Mouse (Mus musculus) MEL (cell line): ENCODE measurements around the gene Tbcd. TPM values are rescaled to one million over a fixed set of nuclear protein-coding genes. Genes with fewer than 3 reads are reported as not detected.

Experiments
- DNase-seq: peaks from one replicate; pipeline ENCODE4 v3.0.0; 2011; ENCODE audit warnings: low read depth, low spot score
- H3K27ac ChIP-seq: 2 replicates; pipeline ENCODE4 v1.5.1; 2012; ENCODE audit warnings: low read depth, mild to moderate bottlenecking, control low read depth, low read length, moderate library complexity; ENCODE audit not compliant: control insufficient read depth
- H3K27me3 ChIP-seq, 2 experiments: fragments of 150-350 bp in 1 of 2; sonication (generic) in 1 of 2; 2 replicates each; pipeline ENCODE4 v1.6.1; 2012; ENCODE audit warnings: low read length in 2 of 2, mild to moderate bottlenecking in 2 of 2, improper control_type of control experiment in 1 of 2, moderate library complexity in 1 of 2; ENCODE audit not compliant: insufficient read depth in 2 of 2, control insufficient read depth in 1 of 2
- H3K36me3 ChIP-seq, 2 experiments: 2 replicates each; pipeline ENCODE4 v1.6.1; 2012 to 2014; ENCODE audit warnings: low read length in 2 of 2, improper control_type of control experiment in 1 of 2, inconsistent platforms in 1 of 2, mild to moderate bottlenecking in 1 of 2; ENCODE audit not compliant: insufficient read depth in 2 of 2, control insufficient read depth in 1 of 2
- H3K4me1 ChIP-seq, 2 experiments: fragments of 150-350 bp in 1 of 2; sonication (generic) in 1 of 2; 2 replicates each; pipeline ENCODE4 v1.6.1; 2012; ENCODE audit warnings: low read length in 2 of 2, improper control_type of control experiment in 1 of 2, mild to moderate bottlenecking in 1 of 2; ENCODE audit not compliant: insufficient read depth in 2 of 2, control insufficient read depth in 1 of 2
- H3K4me3 ChIP-seq, 2 experiments: fragments of 150-350 bp in 1 of 2; sonication (generic) in 1 of 2; 2 replicates each; pipeline ENCODE4 v1.5.1; 2012; ENCODE audit warnings: low read depth in 2 of 2, low read length in 2 of 2, mild to moderate bottlenecking in 2 of 2, moderate library complexity in 2 of 2, control low read depth in 1 of 2, improper control_type of control experiment in 1 of 2; ENCODE audit not compliant: control insufficient read depth in 1 of 2, insufficient read depth in 1 of 2
- H3K79me2 ChIP-seq: 2 replicates; pipeline ENCODE4 v1.6.1; 2012; ENCODE audit warnings: mild to moderate bottlenecking, low read length, moderate library complexity; ENCODE audit not compliant: control insufficient read depth, poor library complexity, insufficient read depth
- H3K9ac ChIP-seq: 2 replicates; pipeline ENCODE4 v1.6.1; 2012; ENCODE audit warnings: low read depth, mild to moderate bottlenecking, control low read depth, low read length, moderate library complexity; ENCODE audit not compliant: control insufficient read depth, poor library complexity, severe bottlenecking
- H3K9me3 ChIP-seq: fragments of 150-350 bp; sonication (generic); replicated peaks from 2 replicates; pipeline ENCODE4 v1.6.1; 2012; ENCODE audit warnings: mild to moderate bottlenecking, low read length, improper control_type of control experiment, moderate library complexity; ENCODE audit not compliant: insufficient read depth
- BHLHE40 ChIP-seq: IDR thresholded peaks from 2 replicates; pipeline ENCODE4 v1.6.1; 2012; ENCODE audit warnings: low read depth, mild to moderate bottlenecking, inconsistent platforms, low read length, improper control_type of control experiment, borderline replicate concordance
- CHD1 ChIP-seq: IDR thresholded peaks from 2 replicates; pipeline ENCODE4 v1.6.1; 2012; ENCODE audit warnings: low read depth, mild to moderate bottlenecking, inconsistent platforms, low read length, improper control_type of control experiment
- CHD2 ChIP-seq: IDR thresholded peaks from 2 replicates; pipeline ENCODE4 v1.6.1; 2011; ENCODE audit warnings: low read length, improper control_type of control experiment
- E2F4 ChIP-seq: IDR thresholded peaks from 2 replicates; pipeline ENCODE4 v1.6.1; 2011; ENCODE audit warnings: low read depth, low read length, improper control_type of control experiment, borderline replicate concordance
- ELF1 ChIP-seq: IDR thresholded peaks from 2 replicates; pipeline ENCODE4 v1.6.1; 2014; ENCODE audit warnings: low read depth, mild to moderate bottlenecking, inconsistent platforms, low read length, improper control_type of control experiment, moderate library complexity
- ETS1 ChIP-seq: IDR thresholded peaks from 2 replicates; pipeline ENCODE4 v1.6.1; 2012; ENCODE audit warnings: low read depth, mild to moderate bottlenecking, inconsistent platforms, low read length, improper control_type of control experiment, moderate library complexity
- GABPA ChIP-seq: IDR thresholded peaks from 2 replicates; pipeline ENCODE4 v1.6.1; 2012; ENCODE audit warnings: low read depth, mild to moderate bottlenecking, inconsistent platforms, low read length, improper control_type of control experiment, moderate library complexity
- GATA1 ChIP-seq: IDR thresholded peaks from 2 replicates; pipeline ENCODE4 v1.6.1; 2011; ENCODE audit warnings: low read depth, low read length, improper control_type of control experiment
- HCFC1 ChIP-seq: IDR thresholded peaks from 2 replicates; pipeline ENCODE4 v1.6.1; 2012; ENCODE audit warnings: low read depth, mild to moderate bottlenecking, inconsistent platforms, low read length, improper control_type of control experiment, moderate library complexity
- JUND ChIP-seq: IDR thresholded peaks from 2 replicates; pipeline ENCODE4 v1.6.1; 2011; ENCODE audit warnings: low read depth, mild to moderate bottlenecking, improper control_type of control experiment, low read length
- MAFK ChIP-seq: IDR thresholded peaks from 2 replicates; pipeline ENCODE4 v1.6.1; 2011; ENCODE audit warnings: low read depth, mild to moderate bottlenecking, low read length, improper control_type of control experiment, borderline replicate concordance
- MAX ChIP-seq: IDR thresholded peaks from 2 replicates; pipeline ENCODE4 v1.6.1; 2011; ENCODE audit warnings: low read length, improper control_type of control experiment
- MAZ ChIP-seq: IDR thresholded peaks from 2 replicates; pipeline ENCODE4 v1.6.1; 2012; ENCODE audit warnings: low read depth, mild to moderate bottlenecking, inconsistent platforms, low read length, improper control_type of control experiment
- MEF2A ChIP-seq: IDR thresholded peaks from 2 replicates; pipeline ENCODE4 v1.6.1; 2014; ENCODE audit warnings: low read depth, mild to moderate bottlenecking, inconsistent platforms, low read length, improper control_type of control experiment; ENCODE audit not compliant: poor library complexity, insufficient replicate concordance, severe bottlenecking; ENCODE audit errors: extremely low read depth
- MXI1 ChIP-seq: IDR thresholded peaks from 2 replicates; pipeline ENCODE4 v1.6.1; 2011; ENCODE audit warnings: mild to moderate bottlenecking, low read depth, low read length, improper control_type of control experiment
- MYC ChIP-seq: IDR thresholded peaks from 2 replicates; pipeline ENCODE4 v1.6.1; 2011; ENCODE audit warnings: low read depth, mild to moderate bottlenecking, low read length, improper control_type of control experiment, moderate library complexity
- NELFE ChIP-seq: IDR thresholded peaks from 2 replicates; pipeline ENCODE4 v1.6.1; 2011; ENCODE audit warnings: low read depth, low read length, improper control_type of control experiment
- NRF1 ChIP-seq: IDR thresholded peaks from 2 replicates; pipeline ENCODE4 v1.6.1; 2014; ENCODE audit warnings: low read depth, mild to moderate bottlenecking, inconsistent platforms, low read length, improper control_type of control experiment, moderate library complexity; ENCODE audit not compliant: poor library complexity, insufficient read depth, severe bottlenecking
- POLR2A ChIP-seq, 2 experiments: IDR thresholded peaks; 2 replicates each; pipeline ENCODE4 v1.6.1; 2011 to 2012; ENCODE audit warnings: low read length in 2 of 2, mild to moderate bottlenecking in 2 of 2, control low read depth in 1 of 2, improper control_type of control experiment in 1 of 2, low read depth in 1 of 2, moderate library complexity in 1 of 2; ENCODE audit not compliant: control insufficient read depth in 1 of 2, insufficient read depth in 1 of 2, poor library complexity in 1 of 2
- POLR2AphosphoS5 ChIP-seq: IDR thresholded peaks from 2 replicates; pipeline ENCODE4 v1.6.1; 2012; ENCODE audit warnings: low read depth, borderline replicate concordance, mild to moderate bottlenecking, inconsistent platforms, low read length, moderate library complexity, mixed read lengths
- RAD21 ChIP-seq: IDR thresholded peaks from 2 replicates; pipeline ENCODE4 v1.6.1; 2011; ENCODE audit warnings: mild to moderate bottlenecking, low read depth, low read length, improper control_type of control experiment
- RCOR1 ChIP-seq: IDR thresholded peaks from 2 replicates; pipeline ENCODE4 v1.6.1; 2012; ENCODE audit warnings: low read depth, mild to moderate bottlenecking, inconsistent platforms, low read length, improper control_type of control experiment
- SMC3 ChIP-seq: IDR thresholded peaks from 2 replicates; pipeline ENCODE4 v1.6.1; 2011; ENCODE audit warnings: low read depth, low read length, improper control_type of control experiment
- TAL1 ChIP-seq: IDR thresholded peaks from 2 replicates; pipeline ENCODE4 v1.6.1; 2012; ENCODE audit warnings: mild to moderate bottlenecking, inconsistent platforms, low read length, moderate library complexity, mixed read lengths
- UBTF ChIP-seq: IDR thresholded peaks from 2 replicates; pipeline ENCODE4 v1.6.1; 2012; ENCODE audit warnings: low read depth, mild to moderate bottlenecking, inconsistent platforms, low read length, improper control_type of control experiment, moderate library complexity, borderline replicate concordance; ENCODE audit not compliant: insufficient read depth
- USF1 ChIP-seq: IDR thresholded peaks from 2 replicates; pipeline ENCODE4 v1.6.1; 2014; ENCODE audit warnings: low read depth, mild to moderate bottlenecking, inconsistent platforms, low read length, improper control_type of control experiment, moderate library complexity
- USF2 ChIP-seq, 2 experiments: IDR thresholded peaks; 2 replicates each; pipeline ENCODE4 v1.6.1; 2011 to 2012; ENCODE audit warnings: improper control_type of control experiment in 2 of 2, low read length in 2 of 2, borderline replicate concordance in 1 of 2, inconsistent platforms in 1 of 2, low read depth in 1 of 2, mild to moderate bottlenecking in 1 of 2; ENCODE audit not compliant: insufficient read depth in 1 of 2
- ZC3H11A ChIP-seq: IDR thresholded peaks from 2 replicates; pipeline ENCODE4 v1.6.1; 2012; ENCODE audit warnings: low read depth, mild to moderate bottlenecking, inconsistent platforms, low read length, improper control_type of control experiment
- ZMIZ1 ChIP-seq: IDR thresholded peaks from 2 replicates; pipeline ENCODE4 v1.6.1; 2012; ENCODE audit warnings: low read depth, mild to moderate bottlenecking, inconsistent platforms, low read length, improper control_type of control experiment, moderate library complexity
- ZNF384 ChIP-seq: IDR thresholded peaks from 2 replicates; pipeline ENCODE4 v1.6.1; 2012; ENCODE audit warnings: low read depth, mild to moderate bottlenecking, inconsistent platforms, low read length, improper control_type of control experiment
- polyA plus RNA-seq, 2 experiments: library from polyadenylated mRNA; stranded (reverse) in 1 of 2; unstranded in 1 of 2; fragments of >175 nt in 1 of 2; fragments of >200 nt in 1 of 2; gene quantifications; 2 replicates each; pipeline versions ENCODE4 v1.2.1 to v1.2.4; 2012; ENCODE audit warnings: low replicate concordance in 2 of 2, low read depth in 1 of 2; ENCODE audit not compliant: insufficient read length in 2 of 2, insufficient read depth in 1 of 2, missing spikeins in 1 of 2
- total RNA-seq: library from RNA; depleted of rRNA; stranded (reverse); fragments of 300-350 nt; gene quantifications from 2 replicates; pipeline ENCODE4 v1.2.3, GENCODE M21; 2012

Gene Tbcd
- total and polyA plus RNA-seq, 3 experiments, result 50.0 to 65.3 TPM; not detected in 1

DNA sequence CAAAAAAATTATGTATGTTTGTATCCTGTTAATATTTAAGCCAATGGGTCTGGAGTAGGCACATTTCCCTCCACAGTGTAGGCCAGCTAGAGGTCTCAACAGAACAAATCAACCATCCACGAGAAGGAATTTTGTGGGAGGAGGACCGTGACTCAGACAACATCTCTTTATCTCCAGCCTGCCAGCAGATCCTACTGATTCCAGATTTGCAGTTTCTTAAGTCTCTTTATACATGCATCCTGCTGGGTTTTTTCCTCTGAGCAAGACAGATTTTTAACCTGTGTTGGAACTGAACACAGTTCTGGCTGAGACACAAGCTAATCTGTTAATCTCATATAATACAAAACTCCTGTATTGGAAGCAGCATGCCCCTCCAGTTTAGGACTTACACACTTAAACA, 32.8 kb upstream of the Tbcd start:
- Histone ChIP-seq H3K9ac (no peak overlapping the region), H3K9me3 (no peaks in the 10 kb centered on the region), H3K4me3 (no peak overlapping the region), H3K36me3 (peaks cover 0 to 11% of the 10 kb centered on the region in 2 experiments; a peak in 2 of 4 replicates), H3K27ac (no peak overlapping the region), H3K79me2 (peaks cover 3% of the 10 kb centered on the region; the same call in 1 of the 2 replicates), H3K4me1 (peaks cover 2 to 5% of the 10 kb centered on the region in 2 experiments), H3K27me3 (0 out of 4 replicates have a peak, but pooled peaks cover 0 to under 1% of the 10 kb centered on the region in 2 experiments)
- no peak for DNase-seq
- no peak for TF ChIP-seq GABPA
- TF ChIP-seq CHD2, result no peak
- TF ChIP-seq ZC3H11A, result no peak
- no peak for TF ChIP-seq MYC
- no peak for TF ChIP-seq ZNF384
- no peak for TF ChIP-seq HCFC1

DNA sequence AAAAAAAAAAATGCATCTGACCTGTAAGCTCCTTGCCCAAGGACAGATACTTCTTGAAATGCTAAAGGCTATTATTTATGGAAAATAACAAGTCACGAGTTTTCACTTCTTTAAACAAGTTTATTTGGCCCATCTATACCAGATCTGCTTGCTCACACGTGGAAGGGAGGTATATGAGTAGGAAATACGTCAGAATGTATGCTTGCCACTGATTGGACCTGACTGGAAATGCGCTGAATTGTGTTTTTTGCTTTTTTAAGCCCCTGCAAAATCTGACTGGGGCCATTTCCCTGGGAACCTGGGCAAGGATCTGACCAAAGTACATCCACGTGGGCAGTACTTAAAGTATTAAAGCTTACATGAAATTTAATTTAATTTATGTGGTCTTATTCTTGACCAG, 31.4 kb upstream of the Tbcd start:
- Histone ChIP-seq H3K79me2 (peaks cover 3% of the 10 kb centered on the region; the same call in 1 of the 2 replicates), H3K9ac (peak overlapping the region; percentile 68), H3K4me1 (peaks cover 2 to 5% of the 10 kb centered on the region in 2 experiments), H3K4me3 (peak overlapping the region; percentile 65 to 80), H3K27me3 (no peaks in the 10 kb centered on the region), H3K9me3 (no peaks in the 10 kb centered on the region), H3K36me3 (peaks cover 0 to 11% of the 10 kb centered on the region in 2 experiments; a peak in 2 of 4 replicates), H3K27ac (peak overlapping the region; percentile 61)
- DNase-seq, result peak; percentile 88
- no peak for TF ChIP-seq RAD21
- no peak for TF ChIP-seq MEF2A
- no peak for TF ChIP-seq ZC3H11A
- TF ChIP-seq MAFK, result no peak
- TF ChIP-seq E2F4, result no peak
- TF ChIP-seq ZMIZ1, result no peak; the same call in 1 of the 2 replicates
- TF ChIP-seq HCFC1, result peak; percentile 40; the same call in 1 of the 2 replicates
- TF ChIP-seq RCOR1, result no peak
- no peak for TF ChIP-seq NRF1
- TF ChIP-seq GATA1, result 0 out of 2 replicates have a peak, but pooled peaks have one; percentile 16
- no peak for TF ChIP-seq POLR2AphosphoS5
- no peak for TF ChIP-seq CHD2
- no peak for TF ChIP-seq MAZ
- no peak for TF ChIP-seq JUND
- TF ChIP-seq ELF1, result no peak
- TF ChIP-seq MAX, result peak; percentile 94
- no peak; the same call in 1 of the 2 replicates for TF ChIP-seq BHLHE40
- no peak for TF ChIP-seq CHD1
- TF ChIP-seq SMC3, result no peak
- no peak for TF ChIP-seq USF2 (IDR thresholded peaks at IDR 0.05; ENCODE audit: borderline replicate concordance in 1 of 2, insufficient read depth in 1 of 2, low read depth in 1 of 2, low read length in 2 of 2)
- no peak for TF ChIP-seq GABPA
- TF ChIP-seq TAL1, result no peak
- no peak for TF ChIP-seq UBTF
- TF ChIP-seq ETS1, result no peak
- peak; percentile 67 for TF ChIP-seq NELFE
- TF ChIP-seq USF1, result no peak
- TF ChIP-seq MXI1, result peak; percentile 85
- TF ChIP-seq POLR2A (IDR thresholded peaks at IDR 0.05; ENCODE audit: control insufficient read depth in 1 of 2, insufficient read depth in 1 of 2, low read depth in 1 of 2, low read length in 2 of 2, poor library complexity in 1 of 2), result peak in 1 of 2 experiments; percentile 48; a peak in 1 of 4 replicates
